Mouse (Mus musculus): ENCODE results near the gene Nkx1-2. TPM values are rescaled to one million over a fixed set of nuclear protein-coding genes. Genes with fewer than 3 reads are reported as not detected.
A peak's percentile ranks its signal among the peaks of the same experiment; 100 is the strongest.

Nkx1-2 gene
- total RNA-seq, 2 experiments from 2014 or later: not detected

GRCm38 (mm10) chr7:132568817-132569216 is 30.6 kb downstream of the Nkx1-2 start:
- peak in 1 of 2 experiments; percentile 44 for DNase-seq (ENCODE audit: low spot score in 2 of 2)

- no peak for DNase-seq (ENCODE audit: low spot score in 2 of 2)
Observed at GRCm38 (mm10) chr7:132565831-132566230, 33.6 kb downstream of the Nkx1-2 start.

- DNase-seq (ENCODE audit: low spot score in 2 of 2): no peak
Observed at GRCm38 (mm10) chr7:132559138-132559766, 40.2 kb downstream of the Nkx1-2 start.

- no peak for DNase-seq (ENCODE audit: low spot score in 2 of 2)
Observed at GRCm38 (mm10) chr7:132558141-132558736, 41.2 kb downstream of the Nkx1-2 start.

GRCm38 (mm10) chr7:132556575-132556974 is 42.9 kb downstream of the Nkx1-2 start:
- DNase-seq (ENCODE audit: low spot score in 2 of 2): no peak

- DNase-seq (ENCODE audit: low spot score in 2 of 2): no peak
Observed at GRCm38 (mm10) chr7:132555911-132556310, 43.5 kb downstream of the Nkx1-2 start.

GRCm38 (mm10) chr7:132554091-132554490 is 45.3 kb downstream of the Nkx1-2 start:
- no peak for DNase-seq (ENCODE audit: low spot score in 2 of 2)

GRCm38 (mm10) chr7:132551351-132552126 is 47.9 kb downstream of the Nkx1-2 start:
- DNase-seq (ENCODE audit: low spot score in 2 of 2): peak; percentile 96 to 97

- no peak for DNase-seq (ENCODE audit: low spot score in 2 of 2)
Observed at GRCm38 (mm10) chr7:132547126-132547525, 52.3 kb downstream of the Nkx1-2 start.

Other genes starting within 250 kb of the Nkx1-2 start
- 10 to 100 TPM; 67.5 to 72.9 TPM for gene Oat, start 23.2 kb downstream of the Nkx1-2 start, total RNA-seq (2021)
- gene Lhpp, start 11.0 kb upstream of the Nkx1-2 start, total RNA-seq (2021): 10 to 100 TPM; 30.5 to 31.2 TPM
- gene Fam53b, start 214.2 kb upstream of the Nkx1-2 start, total RNA-seq (2021): 10 to 100 TPM; 26.4 to 27.2 TPM

Measured in layer of hippocampus, postnatal 14 days (tissue).